Mouse (Mus musculus) left cerebral cortex, postnatal 14 days (tissue): Measurements from ENCODE around the gene Slc22a2. TPM values are rescaled to one million over a fixed set of nuclear protein-coding genes. Genes with fewer than 3 reads are reported as not detected.
"Not testable (repeated sequence)": the region's sequence is repeated elsewhere in the genome, so short reads cannot be mapped to it uniquely, and the experiment has no call there.

Experiments used
- DNase-seq, 2 experiments: peaks; one replicate each; pipeline ENCODE4 v3.0.0; 2021 to 2022; ENCODE audit warnings: low spot score in 2 of 2, mixed read lengths in 1 of 2
- intact Hi-C: fragments of 180-260 bp; cut with DNase I; formaldehyde crosslinking; loops from one replicate; pipeline ENCODE4 v1.15.1; 2025
- long read RNA-seq, 2 experiments: library from polyadenylated mRNA; stranded (forward); transcript quantifications; one replicate each; pipeline ENCODE4 v2.0.0; 2021
- total RNA-seq, 2 experiments: library from RNA; stranded (reverse); gene quantifications; 2 replicates each; pipeline ENCODE4 v1.2.3; 2021

Slc22a2 gene
- total RNA-seq: under 1 TPM; 0.57 to 0.89 TPM
- long read RNA-seq, experiment 1: 0 reads
- long read RNA-seq, experiment 2, partial matches to known transcripts: 0 of 2 reads
- long read RNA-seq, experiment 2, other reads (novel, unspliced or antisense): 1 of 2 reads

DNA sequence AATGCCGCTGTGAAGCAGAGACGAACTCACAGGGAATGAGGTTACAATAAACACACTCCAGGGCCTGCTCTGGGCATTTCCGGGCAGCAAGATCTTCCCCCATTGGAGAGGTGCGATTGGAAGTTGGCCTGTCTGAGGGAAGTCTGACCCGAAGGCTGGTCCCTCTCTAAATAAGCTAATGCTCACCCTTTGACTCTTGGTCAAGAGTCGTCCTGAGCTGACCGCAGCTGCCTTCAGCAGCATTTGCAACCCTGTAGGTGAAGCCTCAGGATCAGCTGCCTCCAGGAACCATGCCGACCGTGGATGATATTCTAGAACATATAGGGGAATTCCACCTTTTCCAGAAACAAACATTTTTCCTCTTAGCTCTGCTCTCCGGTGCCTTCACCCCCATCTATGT, at the start of gene Slc22a2:
TSS of gene Slc22a2 (plus strand) at position 142 of the 400 bp plus-strand sequence.
- intact Hi-C loops: no loop called here

DNA sequence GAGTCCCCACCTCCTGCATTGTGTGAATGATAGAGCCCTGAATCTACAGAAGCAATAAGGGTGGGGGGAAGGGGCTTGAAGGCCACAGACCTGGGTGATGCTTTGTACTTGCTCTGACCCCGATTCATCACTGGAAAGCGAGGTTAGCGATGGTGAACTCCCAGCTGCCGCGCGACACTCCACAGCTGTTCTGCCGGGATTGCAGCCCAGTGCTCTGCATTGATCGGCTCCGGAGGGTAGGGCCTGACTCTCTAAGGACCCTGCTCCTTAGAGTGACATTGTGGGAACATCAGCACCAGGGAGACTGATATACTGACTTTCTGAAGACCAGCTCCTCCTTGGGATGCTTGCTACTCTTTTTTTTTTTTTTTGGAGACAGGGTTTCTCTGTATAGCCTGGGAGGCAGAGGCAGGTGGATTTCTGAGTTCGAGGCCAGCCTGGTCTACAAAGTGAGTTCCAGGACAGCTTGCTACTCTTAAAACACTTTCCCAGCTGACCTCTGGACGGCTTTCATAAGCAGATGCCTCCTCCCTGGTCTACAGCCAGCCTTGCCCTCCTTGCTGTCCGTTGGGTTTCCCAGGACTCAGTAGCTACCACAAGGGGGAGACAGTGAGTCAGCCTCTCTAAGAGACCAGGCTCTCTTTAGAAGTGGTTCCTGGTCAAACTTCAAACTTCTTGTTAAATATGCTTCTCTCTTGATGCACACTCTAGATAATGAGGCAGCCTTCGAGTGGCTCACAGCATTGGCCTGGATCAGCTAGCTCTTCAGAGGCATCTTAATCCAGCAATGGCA, 49.4 kb upstream of the Slc22a2 start:
- intact Hi-C loops: loop anchor here (2.0 to 10.0 kb wide), 3 partner anchors 122 to 280 kb away; no protein-coding TSS in a partner anchor
- DNase-seq: peak; percentile 49 to 74

More for the DNA sequence above, at the start of gene Slc22a2:
- no peak for DNase-seq

DNA sequence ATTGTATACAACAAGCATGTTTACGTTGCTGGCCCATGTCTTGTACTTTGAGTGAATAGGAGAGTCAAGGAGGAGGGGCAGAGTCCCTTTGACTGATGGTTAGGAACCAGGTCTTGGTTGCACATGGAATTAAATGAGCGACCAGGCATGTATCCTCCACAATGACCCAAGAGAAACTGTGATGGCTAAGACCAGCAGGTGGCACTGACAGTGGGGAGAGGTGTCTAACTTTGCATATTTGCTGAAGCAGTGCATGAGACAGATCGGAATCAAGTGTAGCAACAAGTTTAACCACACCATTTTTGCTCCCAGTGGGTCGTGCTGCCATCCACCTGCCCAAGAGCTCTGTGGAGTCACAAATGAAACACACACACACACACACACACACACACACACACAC, 21.7 kb upstream of the Slc22a2 start:
- no peak for DNase-seq
- intact Hi-C loops: no loop called here

DNA sequence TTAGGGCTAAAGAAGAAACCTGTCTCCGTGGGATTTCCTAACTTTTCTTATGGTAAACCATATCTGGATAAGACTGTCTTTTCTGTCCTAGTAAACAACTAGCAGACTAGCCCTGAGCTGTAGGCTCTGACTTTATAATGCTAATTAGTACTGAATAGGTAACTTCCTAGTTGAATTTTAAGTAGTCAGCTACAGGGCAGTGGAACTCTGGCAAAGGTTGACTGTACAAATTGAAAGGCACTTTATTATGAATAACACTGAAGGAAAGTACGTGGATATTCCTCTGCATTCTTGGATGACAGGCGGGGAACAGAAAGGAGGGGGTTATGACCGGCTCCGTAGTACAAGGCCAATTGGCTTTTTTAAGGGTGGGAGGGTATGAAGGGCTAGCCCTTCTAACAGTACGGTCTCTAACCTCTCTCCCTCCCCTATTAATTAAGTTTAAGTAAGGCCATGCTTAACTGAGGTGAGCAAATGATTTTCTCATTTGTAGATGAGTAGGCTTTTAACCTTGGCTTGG, 19.4 kb upstream of the Slc22a2 start:
- intact Hi-C loops: not testable (repeated sequence)

DNA sequence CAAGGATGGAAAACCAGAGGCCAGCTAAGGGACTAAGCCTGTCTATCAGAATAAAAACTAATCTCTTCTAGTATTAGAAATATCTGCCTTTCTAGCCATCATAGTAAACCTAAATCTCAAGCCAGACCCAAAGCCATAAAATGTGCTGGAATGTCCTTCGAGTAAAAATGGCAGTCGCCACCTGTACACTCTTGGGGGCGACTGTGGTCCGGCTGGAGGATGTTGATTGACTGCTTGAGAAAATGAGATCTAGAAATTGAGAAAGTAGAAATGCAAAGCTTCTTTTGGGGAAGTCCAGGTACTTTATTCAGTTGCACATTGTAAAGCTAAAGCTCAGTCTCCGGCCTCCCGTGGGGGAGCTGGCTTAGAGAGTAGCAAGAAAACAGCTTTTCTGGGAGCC, 18.5 kb upstream of the Slc22a2 start:
- DNase-seq: no peak
- intact Hi-C loops: no loop called here

More for the DNA sequence above, 19.4 kb upstream of the Slc22a2 start:
- DNase-seq: not testable (repeated sequence)

DNA sequence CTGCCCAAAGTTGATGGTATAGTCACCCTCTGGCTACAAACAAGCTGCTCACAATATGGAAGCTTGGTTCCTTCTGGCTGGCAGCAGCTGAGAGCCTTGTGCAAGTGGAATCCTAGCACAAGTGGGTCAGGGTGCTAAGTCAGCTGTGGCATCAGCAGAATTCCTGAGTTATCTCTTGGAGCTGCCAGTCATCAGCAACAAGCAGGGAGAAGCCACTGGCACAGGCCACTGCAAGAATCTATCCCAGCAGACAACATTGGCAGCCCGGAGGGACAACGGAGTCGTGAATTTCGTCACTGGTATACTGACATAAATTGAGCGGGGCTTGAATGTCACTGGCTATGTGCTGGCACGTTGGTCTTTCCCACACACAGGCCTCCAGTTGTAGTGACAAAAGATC, 12.6 kb upstream of the Slc22a2 start:
- DNase-seq: no peak
- intact Hi-C loops: no loop called here

DNA sequence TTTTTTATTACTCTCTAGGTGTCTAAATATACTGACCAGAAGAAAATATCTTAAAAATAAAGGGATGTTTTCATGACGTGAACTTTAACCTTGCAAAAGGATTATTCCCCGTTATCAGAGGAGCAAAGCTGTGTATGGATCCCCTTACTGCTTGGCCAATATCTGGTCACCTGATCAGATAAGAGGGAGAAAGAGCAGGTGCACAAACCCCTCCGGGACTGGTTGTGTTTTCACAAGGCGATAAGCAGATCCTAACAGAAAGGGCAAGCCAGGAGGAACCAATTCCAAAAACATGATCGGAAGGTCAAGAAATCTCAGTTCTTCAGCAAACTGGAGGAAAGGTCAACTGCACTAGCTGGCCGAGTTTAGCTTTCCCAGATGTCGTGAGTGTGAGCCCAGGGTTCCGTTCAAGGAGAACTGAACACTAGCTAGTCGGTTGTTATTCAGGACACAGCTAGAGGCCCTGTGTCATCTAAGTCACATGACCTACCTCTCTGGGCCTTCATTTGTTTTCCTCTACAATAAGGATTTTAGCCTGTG, 11.9 kb upstream of the Slc22a2 start:
- no peak for DNase-seq
- intact Hi-C loops: no loop called here

DNA sequence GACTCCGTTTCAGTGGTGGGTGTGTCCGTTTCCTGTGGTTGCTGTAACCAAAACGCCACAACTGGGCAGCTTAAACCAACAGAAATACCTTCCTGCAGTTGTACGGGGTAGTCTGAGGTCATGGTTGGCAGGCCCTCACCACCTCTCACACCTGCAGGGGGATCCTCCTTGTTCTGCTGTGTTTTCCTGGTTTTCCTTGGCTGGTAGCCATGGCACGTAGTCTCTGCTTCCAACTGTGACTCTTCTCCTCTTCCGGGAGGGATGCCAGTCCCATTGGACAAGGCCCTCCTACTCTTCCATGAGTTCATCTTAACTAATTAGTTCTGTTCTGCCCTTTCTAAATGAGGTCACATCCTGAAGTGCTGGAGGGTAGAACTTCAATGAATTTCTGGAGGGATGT, 8.5 kb upstream of the Slc22a2 start:
- intact Hi-C loops: no loop called here

DNA sequence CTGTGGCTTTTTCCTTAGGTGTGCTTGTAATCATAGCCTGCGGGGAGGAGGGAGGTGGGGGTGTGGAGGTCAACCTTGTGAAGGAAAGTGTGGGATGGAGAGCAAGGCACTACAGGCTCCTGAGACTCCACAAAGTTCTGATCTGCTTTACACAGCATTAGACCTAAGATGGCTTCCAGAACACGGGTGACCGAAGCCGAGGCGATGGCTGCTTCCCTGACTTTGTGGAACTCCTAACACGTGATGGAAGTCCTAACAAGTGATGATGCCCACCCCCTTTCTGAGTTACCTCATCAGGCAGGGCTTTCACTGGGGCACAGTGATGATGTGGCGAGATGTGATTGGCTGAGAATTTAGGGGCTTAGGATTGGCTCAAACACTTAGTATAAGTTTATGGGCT, 6.8 kb upstream of the Slc22a2 start:
- intact Hi-C loops: no loop called here
- DNase-seq: no peak

More for the DNA sequence above, 8.5 kb upstream of the Slc22a2 start:
- DNase-seq: no peak

DNA sequence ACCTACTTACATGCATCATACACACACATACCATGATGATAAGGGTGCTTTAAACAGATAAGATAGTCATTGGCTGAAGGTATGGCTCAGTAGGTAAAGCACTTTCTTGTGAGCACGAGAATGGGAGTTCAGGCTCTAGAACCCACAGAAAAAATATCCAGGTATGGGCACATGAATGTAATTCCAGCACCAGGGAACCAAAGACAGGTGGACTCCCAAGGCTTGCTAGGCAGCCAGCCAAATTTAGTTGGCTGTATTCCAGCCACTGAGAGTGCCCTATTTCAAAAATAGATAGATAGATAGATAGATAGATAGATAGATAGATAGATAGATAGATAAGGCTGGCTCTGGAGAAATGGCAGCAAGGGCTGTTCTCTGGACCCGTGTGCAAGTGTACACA, 1.4 kb downstream of the Slc22a2 start:
- DNase-seq: no peak
- intact Hi-C loops: no loop called here

DNA sequence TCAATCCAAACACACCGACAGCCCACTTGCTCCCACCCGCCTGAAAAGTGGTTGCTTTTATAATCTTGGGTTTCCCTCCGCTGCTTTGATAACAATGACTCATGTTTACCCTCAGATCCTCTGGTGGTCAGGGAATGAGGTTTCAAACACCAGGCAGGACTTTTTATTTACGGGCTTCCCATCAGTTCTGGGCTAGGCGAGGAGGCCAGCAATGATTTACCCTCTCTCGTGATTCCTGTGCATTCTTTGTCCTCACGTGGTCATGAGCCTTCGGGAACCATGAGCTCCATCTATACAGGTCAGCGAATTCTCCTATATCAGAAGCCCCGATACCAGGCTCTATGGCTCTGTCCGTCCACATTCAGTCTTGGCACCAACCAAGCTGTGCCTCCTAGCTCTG, 3.0 kb downstream of the Slc22a2 start:
- no peak for DNase-seq
- intact Hi-C loops: no loop called here

DNA sequence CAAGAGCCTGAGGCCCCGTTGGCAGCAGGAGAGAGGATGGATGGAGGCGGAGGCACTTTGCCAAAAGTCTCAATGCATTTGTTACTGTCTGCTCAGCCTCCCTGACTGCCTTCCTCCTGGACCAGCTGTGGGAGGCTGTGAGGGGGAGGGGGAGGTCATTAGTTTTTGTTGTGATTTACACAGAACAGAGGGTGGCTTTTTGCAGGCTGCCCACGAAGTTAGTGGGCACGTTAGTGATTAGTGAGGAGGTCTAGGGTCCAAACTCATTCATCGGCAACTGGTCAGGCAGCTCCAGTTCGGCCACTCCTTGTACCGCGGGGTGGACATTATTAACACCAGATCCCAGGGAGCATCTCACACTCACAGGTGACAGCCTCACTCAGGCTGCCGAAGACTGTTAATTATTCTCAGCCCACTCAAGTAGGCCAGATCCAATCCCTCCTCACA, 4.9 kb downstream of the Slc22a2 start:
- peak; percentile 11 to 18 for DNase-seq
- intact Hi-C loops: no loop called here

DNA sequence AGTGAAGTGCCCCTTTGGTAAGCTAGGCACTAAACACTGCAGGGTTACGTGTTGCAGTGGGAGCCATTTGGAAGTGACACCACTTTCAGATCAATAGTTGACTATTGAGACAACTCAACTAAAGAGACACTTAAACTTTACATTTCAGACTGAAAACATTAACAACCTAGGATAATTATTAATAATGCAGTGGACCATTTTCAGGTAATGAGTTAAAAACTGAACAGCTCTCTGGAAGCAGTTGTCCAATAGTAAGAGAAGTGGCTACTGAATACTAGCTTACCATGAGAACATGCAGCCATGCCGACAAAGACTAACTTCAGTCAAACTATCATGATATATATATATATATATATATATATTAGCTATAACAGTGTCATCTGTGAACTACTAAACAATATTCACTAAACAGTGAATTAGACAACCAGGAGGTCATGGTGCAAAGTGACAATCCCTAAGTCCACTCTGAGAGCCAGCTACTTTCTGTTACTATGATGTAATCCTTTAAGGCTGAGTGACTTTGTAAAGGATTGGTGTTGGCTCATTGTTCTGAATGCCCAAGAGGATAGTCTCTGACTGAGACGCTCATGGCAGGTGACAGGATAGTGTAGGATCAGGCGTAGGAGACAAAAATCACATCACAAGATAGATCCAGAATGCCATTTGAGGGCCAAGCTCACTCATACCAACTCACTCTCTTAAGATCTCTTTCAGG, 7.1 kb downstream of the Slc22a2 start:
- DNase-seq: no peak
- intact Hi-C loops: no loop called here

DNA sequence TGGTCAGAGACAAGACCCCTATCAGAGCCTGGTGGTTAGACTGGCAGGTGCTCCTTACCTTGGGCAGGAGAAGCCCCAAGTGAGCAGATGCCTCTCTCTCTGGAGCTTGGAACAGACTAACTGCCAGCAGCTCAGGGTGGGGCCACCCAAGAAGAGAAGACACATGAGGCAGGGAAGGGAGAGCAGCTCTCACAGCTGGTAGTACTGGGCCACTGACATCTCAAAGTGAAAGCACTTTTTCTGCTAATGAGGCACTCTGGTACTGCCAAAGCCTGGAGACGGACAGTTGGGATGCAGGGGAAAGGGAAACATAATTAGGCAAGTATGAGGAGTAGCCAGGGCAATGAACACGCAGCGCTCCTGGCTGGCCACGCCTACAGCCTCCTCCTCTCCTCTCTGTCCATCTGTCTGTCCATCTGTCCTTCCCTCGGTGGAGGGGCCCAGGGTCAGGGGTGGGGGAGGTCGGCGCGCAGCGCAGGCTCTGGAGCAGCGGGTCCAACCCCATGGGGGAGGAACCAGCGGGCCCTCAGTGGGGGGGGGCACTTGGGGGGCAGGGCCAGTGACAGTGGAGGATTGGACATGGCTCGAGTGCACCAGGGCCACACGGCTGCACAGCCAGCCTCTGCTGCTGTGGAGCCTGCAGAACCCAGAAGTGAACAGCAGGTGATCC, 12.0 kb downstream of the Slc22a2 start:
- intact Hi-C loops: no loop called here
- DNase-seq: no peak

DNA sequence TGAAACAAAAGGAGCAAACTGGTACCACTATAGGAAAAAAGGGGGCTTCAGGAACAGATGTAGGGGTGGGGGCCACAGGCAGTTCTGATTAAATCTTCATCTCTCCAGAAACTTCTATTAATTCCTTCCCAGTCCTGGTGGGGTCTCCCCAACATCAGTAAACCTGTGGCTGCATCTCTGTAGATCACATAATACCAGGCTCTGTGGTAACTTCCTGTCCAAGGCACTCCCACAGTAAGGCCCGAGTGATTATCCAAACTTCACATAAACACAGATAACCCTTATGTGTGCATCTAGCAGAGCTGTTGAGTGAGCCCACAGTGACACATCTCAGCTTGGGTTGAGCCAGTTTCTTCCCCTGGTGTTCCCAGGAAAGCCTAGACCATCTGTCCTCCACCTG, 22.7 kb downstream of the Slc22a2 start:
- intact Hi-C loops: no loop called here
- no peak for DNase-seq

DNA sequence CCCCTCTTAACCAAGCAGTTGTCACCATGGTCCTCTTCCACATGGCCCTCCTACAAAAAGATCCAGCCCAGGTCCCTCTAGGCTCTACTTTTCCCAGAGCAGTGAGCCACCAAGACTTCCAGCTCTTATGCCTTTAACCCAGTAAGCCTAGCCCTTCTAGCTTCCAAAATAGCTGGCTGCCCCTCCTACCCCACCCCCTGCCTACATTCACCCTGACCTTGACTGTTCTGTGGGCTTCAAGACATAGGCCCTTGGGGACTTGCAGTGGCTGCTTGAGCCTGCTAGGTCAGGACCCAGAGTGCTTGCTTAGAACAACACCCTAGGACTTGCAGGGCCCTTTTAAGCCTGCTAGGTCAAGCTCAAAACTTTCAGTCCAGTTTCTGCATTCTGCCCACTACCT, 23.3 kb downstream of the Slc22a2 start:
- intact Hi-C loops: no loop called here
- DNase-seq: no peak

DNA sequence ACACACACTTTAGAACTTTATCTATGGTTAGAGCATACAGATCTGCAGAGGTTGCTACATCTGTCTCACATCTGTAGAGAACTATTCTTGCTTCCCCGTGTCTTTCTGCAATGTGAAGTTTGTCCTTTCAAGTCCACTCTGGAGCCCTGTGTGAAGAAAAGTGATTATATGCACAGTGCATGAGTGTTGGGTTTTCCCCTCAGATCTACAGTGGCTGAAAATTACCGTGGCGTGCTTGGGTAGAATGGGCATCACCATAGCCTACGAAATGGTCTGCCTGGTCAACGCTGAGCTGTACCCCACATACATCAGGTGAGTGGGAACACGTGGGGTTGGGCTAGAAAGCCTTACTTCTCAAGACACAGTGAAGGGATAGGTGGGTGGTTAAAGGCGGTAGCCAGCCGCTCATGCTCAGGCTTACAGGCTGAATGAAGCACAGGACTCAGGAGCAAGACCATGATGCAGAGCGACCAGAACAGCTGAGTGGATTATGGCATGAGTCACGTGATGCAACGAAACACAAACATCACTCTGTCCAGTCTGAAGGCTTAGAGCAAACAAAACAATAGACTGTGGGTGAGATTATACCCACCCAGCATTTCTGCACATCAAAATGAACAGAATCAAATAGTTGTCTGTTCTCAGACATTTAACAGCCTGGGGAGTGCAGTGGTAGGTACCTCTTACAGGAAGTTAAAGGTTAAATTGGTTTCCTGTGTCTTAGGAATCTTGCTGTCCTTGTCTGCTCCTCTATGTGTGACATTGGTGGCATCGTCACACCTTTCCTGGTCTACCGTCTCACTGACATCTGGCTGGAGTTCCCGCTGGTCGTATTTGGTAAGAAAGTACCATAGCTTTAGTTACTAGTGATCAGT, 30.8 kb downstream of the Slc22a2 start:
- intact Hi-C loops: no loop called here
- DNase-seq: no peak

DNA sequence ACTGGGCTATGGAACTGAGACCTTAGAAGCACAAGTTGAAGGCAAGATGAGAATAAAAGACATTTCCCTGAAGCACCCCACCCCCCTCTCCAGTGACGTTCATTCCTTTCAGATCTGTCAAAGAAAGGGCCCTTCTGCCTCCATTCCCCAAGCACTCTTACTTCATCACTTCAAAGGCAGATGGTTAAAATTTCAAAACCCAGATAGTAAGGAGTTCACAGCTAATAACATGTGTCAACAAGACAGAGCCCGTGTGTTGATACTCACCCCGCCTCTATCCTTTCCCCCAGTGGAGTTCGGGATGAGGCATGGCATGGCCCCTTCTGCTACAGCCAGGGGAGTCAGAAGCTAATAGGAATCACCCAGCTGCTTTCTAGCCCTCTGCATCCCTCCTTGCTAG, 31.5 kb downstream of the Slc22a2 start:
- intact Hi-C loops: no loop called here
- no peak for DNase-seq

DNA sequence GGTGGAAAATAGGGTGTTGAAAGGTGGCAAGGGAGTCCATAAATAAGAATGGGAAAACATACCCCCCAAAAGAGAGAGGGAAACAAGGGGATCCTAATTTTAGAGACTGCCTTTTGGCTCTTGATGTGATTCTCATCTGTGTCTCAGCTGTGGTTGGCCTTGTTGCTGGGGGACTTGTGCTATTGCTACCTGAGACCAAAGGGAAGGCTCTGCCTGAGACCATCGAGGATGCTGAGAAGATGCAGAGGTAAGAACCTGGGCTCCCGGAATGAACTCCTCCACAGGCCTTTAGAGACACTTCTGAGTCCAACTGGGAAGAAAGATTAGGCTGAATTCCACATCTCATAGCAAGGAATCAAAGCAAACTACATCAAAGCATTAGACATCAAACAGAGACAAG, 35.7 kb downstream of the Slc22a2 start:
- intact Hi-C loops: no loop called here
- no peak for DNase-seq
